Mouse (Mus musculus) kidney, adult 2 months (tissue): ENCODE results near the gene Slc25a18. TPM values are rescaled to one million over a fixed set of nuclear protein-coding genes. Genes with fewer than 3 reads are reported as not detected.

ENCODE experiments used
- DNase-seq: peaks from one replicate; pipeline ENCODE4 v3.0.0; 2021
- H3K27ac ChIP-seq: fragments of 200-500 bp; 2 replicates; pipeline ENCODE4 v1.5.1; 2012; ENCODE audit warnings: low read depth, low read length, control low read depth, inconsistent platforms; ENCODE audit not compliant: insufficient read depth
- H3K27me3 ChIP-seq: fragments of 200-500 bp; replicated peaks from 2 replicates; pipeline ENCODE4 v1.6.1; 2012; ENCODE audit warnings: mild to moderate bottlenecking, moderate library complexity, low read length, inconsistent platforms; ENCODE audit not compliant: control insufficient read depth, insufficient read depth
- H3K36me3 ChIP-seq: fragments of 200-500 bp; 2 replicates; pipeline ENCODE4 v1.6.1; 2012; ENCODE audit warnings: mild to moderate bottlenecking, moderate library complexity, low read length, inconsistent platforms; ENCODE audit not compliant: control insufficient read depth, insufficient read depth
- H3K4me1 ChIP-seq: fragments of 200-500 bp; 2 replicates; pipeline ENCODE4 v1.6.1; 2011; ENCODE audit warnings: low read length; ENCODE audit not compliant: control insufficient read depth, insufficient read depth
- H3K4me3 ChIP-seq: fragments of 200-500 bp; 2 replicates; pipeline ENCODE4 v1.5.1; 2011; ENCODE audit warnings: mild to moderate bottlenecking, low read depth, low read length, control low read depth; ENCODE audit not compliant: insufficient read depth
- CTCF ChIP-seq: fragments of 200-500 bp; conservative IDR thresholded peaks from 2 replicates; pipeline ENCODE4 v1.5.1; 2011; ENCODE audit warnings: low read depth, mild to moderate bottlenecking, control low read depth, low read length, moderate library complexity, mixed read lengths; ENCODE audit not compliant: insufficient read depth, insufficient read length
- POLR2A ChIP-seq: fragments of 200-500 bp; IDR thresholded peaks from one replicate; pipeline ENCODE4 v1.6.1; 2011; ENCODE audit warnings: low read depth, low read length, control low read depth
- WGBS: fragments of 180-500 bp; shearing (Covaris S2); methylation state at CpG from one replicate; pipeline ENCODE4 v1.1.7; 2018; 5-methylcytosine and 5-hydroxymethylcytosine counted together
- polyA plus RNA-seq: library from polyadenylated mRNA; depleted of rRNA; stranded (reverse); fragments of >200 nt; gene quantifications from 2 replicates; pipeline ENCODE4 v1.2.3, GENCODE M21; 2012

Slc25a18 gene
- polyA plus RNA-seq, 1 experiment, result 0.03 TPM

- 93% methylated on average over 1 of the region's 1 CpGs for WGBS
- Histone ChIP-seq H3K4me3 (no peak overlapping the region), H3K27ac (no peak overlapping the region), H3K36me3 (no peaks in the 10 kb centered on the region), H3K4me1 (no peaks in the 10 kb centered on the region), H3K27me3 (no peaks in the 10 kb centered on the region)
- DNase-seq, result no peak
- TF ChIP-seq CTCF, result no peak
- TF ChIP-seq POLR2A, result no peak
These were observed 3.4 kb upstream of the Slc25a18 start for GRCm38 (mm10) chr6:120769972-120770371.

- Histone ChIP-seq H3K4me3 (no peak overlapping the region), H3K27ac (no peak overlapping the region), H3K4me1 (no peaks in the 10 kb centered on the region), H3K27me3 (no peaks in the 10 kb centered on the region), H3K36me3 (no peaks in the 10 kb centered on the region)
- DNase-seq, result no peak
- TF ChIP-seq POLR2A (no peak), CTCF (no peak)
- 40% methylated on average over 1 of the region's 1 CpGs for WGBS
These were observed 2.0 kb upstream of the Slc25a18 start for GRCm38 (mm10) chr6:120771366-120771765.

- DNase-seq, result no peak
- TF ChIP-seq POLR2A, result no peak
These were observed 1.4 kb upstream of the Slc25a18 start for GRCm38 (mm10) chr6:120772025-120772424.

DNA sequence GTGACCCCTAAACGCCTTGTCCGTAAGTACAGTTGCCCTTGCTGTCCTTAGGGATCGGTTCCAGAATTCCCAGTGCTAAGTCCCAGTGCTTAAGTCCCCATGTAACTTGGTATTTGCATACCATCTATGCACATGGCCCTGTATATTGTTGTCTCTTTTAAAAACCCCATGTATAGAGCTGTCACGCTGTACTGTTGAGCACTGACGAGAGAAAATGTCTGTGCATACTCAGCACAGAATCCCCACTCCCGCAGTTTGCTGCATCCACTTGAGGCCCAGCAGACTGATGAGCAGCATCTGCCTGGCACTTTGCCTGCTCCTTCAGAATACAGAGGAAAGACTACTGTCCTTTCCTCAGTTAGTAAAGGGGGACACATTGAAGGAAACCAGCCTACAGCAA is 385 bp downstream of the Slc25a18 start:
- no peak for DNase-seq
- Histone ChIP-seq H3K36me3 (no peaks in the 10 kb centered on the region), H3K27me3 (no peaks in the 10 kb centered on the region), H3K4me1 (no peaks in the 10 kb centered on the region), H3K27ac (no peak overlapping the region), H3K4me3 (no peak overlapping the region)
- WGBS, result 83% methylated on average over 6 of the region's 6 CpGs
- TF ChIP-seq CTCF (no peak), POLR2A (no peak)

More at GRCm38 (mm10) chr6:120772025-120772424, 1.4 kb upstream of the Slc25a18 start:
- Histone ChIP-seq H3K4me3 (no peak overlapping the region), H3K27ac (no peak overlapping the region), H3K36me3 (no peaks in the 10 kb centered on the region), H3K4me1 (no peaks in the 10 kb centered on the region), H3K27me3 (no peaks in the 10 kb centered on the region)

- H3K4me3 ChIP-seq, result no peak overlapping the region
- TF ChIP-seq POLR2A (no peak), CTCF (no peak)
- 93% methylated on average over 3 of the region's 3 CpGs for WGBS
- H3K4me1 ChIP-seq, result no peaks in the 10 kb centered on the region
- H3K27me3 ChIP-seq, result no peaks in the 10 kb centered on the region
- H3K27ac ChIP-seq, result no peak overlapping the region
- no peak for DNase-seq
- no peaks in the 10 kb centered on the region for H3K36me3 ChIP-seq
These were observed 2.9 kb downstream of the Slc25a18 start for GRCm38 (mm10) chr6:120776286-120776685.

DNA sequence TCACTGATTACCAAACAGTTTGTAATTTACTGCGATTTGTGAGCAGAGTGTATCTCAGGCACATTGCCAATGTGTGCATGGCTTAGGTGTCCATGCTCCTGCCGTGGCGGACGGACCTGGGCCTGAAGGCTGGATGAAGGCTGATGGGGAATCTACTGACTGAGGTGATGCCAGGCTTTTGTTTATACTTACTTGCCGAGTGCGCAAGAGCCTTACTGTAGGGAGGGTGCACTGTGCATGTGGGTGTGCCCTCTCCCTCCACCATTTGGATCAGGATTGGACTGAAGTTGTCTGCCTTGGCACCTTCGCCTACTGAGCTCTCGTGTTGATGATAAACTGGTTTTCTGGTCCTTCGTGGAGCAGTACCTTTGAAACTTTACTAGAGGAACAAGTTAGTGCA is 4.2 kb downstream of the Slc25a18 start:
- H3K36me3 ChIP-seq, result no peaks in the 10 kb centered on the region
- WGBS, result 73% methylated on average over 9 of the region's 9 CpGs
- H3K27me3 ChIP-seq, result no peaks in the 10 kb centered on the region
- H3K4me1 ChIP-seq, result no peaks in the 10 kb centered on the region
- TF ChIP-seq POLR2A (no peak), CTCF (no peak)
- H3K27ac ChIP-seq, result no peak overlapping the region
- no peak overlapping the region for H3K4me3 ChIP-seq
- no peak for DNase-seq

- TF ChIP-seq CTCF, result no peak
- TF ChIP-seq POLR2A, result no peak
- H3K27me3 ChIP-seq, result no peaks in the 10 kb centered on the region
- no peaks in the 10 kb centered on the region for H3K36me3 ChIP-seq
- no peak overlapping the region for H3K27ac ChIP-seq
- DNase-seq, result peak; percentile 14
- WGBS, result 23% methylated on average over 3 of the region's 3 CpGs
- H3K4me3 ChIP-seq, result no peak overlapping the region
- H3K4me1 ChIP-seq, result no peaks in the 10 kb centered on the region
These were observed 4.8 kb downstream of the Slc25a18 start for GRCm38 (mm10) chr6:120778226-120778625.

GRCm38 (mm10) chr6:120782948-120783347 is 9.6 kb downstream of the Slc25a18 start:
- no peak for TF ChIP-seq POLR2A
- Histone ChIP-seq H3K27me3 (no peaks in the 10 kb centered on the region), H3K4me3 (no peak overlapping the region), H3K4me1 (no peaks in the 10 kb centered on the region), H3K27ac (no peak overlapping the region), H3K36me3 (no peaks in the 10 kb centered on the region)
- 87% methylated on average over 2 of the region's 2 CpGs for WGBS
- no peak for DNase-seq
